Mouse (Mus musculus) urinary bladder, postnatal 36 days (tissue): Measurements from ENCODE around the gene Smok2a.
"Not testable (repeated sequence)": the region's sequence is repeated elsewhere in the genome, so short reads cannot be mapped to it uniquely, and the experiment has no call there.

Source experiments
- DNase-seq, 2 experiments: peaks; one replicate each; pipeline ENCODE4 v3.0.0; 2022; ENCODE audit warnings: low spot score in 2 of 2, mixed read lengths in 1 of 2

The Smok2a gene

GRCm38 (mm10) chr17:13214169-13214568, 6.8 kb upstream of the Smok2a start:
- DNase-seq: no peak

- no peak for DNase-seq
Observed at GRCm38 (mm10) chr17:13215595-13215994, 5.4 kb upstream of the Smok2a start.

- not testable (repeated sequence) for DNase-seq
Observed at GRCm38 (mm10) chr17:13221921-13222320, 933 bp downstream of the Smok2a start.

- not testable (repeated sequence) for DNase-seq
Observed at GRCm38 (mm10) chr17:13229957-13230356, 9.0 kb downstream of the Smok2a start, which contains the start of gene Smok2b. TSS of gene Smok2b (plus strand) at chr17:13230257.

GRCm38 (mm10) chr17:13239461-13239860, 18.5 kb downstream of the Smok2a start:
- DNase-seq: not testable (repeated sequence)

- DNase-seq: not testable (repeated sequence)
Observed at GRCm38 (mm10) chr17:13240807-13241727, 20.1 kb downstream of the Smok2a start.

- DNase-seq: not testable (repeated sequence)
Observed at GRCm38 (mm10) chr17:13254786-13255185, 33.8 kb downstream of the Smok2a start.
